Mouse (Mus musculus): ENCODE data around the gene Col13a1. TPM values are rescaled to one million over a fixed set of nuclear protein-coding genes. Genes with fewer than 3 reads are reported as not detected.

Col13a1 gene
- total RNA-seq (2015) (not detected in 2 replicates), total RNA-seq (2017) (not detected in 2 replicates)

- ATAC-seq (replicated peaks; ENCODE audit: poor library complexity) = no peak
Measured at GRCm38 (mm10) chr10:61978866-61979340, at the start of gene Col13a1. TSS of gene Col13a1 (minus strand) at chr10:61979108.

GRCm38 (mm10) chr10:62027699-62028098, 48.8 kb upstream of the Col13a1 start:
- no peak for ATAC-seq (replicated peaks; ENCODE audit: poor library complexity)

DNA sequence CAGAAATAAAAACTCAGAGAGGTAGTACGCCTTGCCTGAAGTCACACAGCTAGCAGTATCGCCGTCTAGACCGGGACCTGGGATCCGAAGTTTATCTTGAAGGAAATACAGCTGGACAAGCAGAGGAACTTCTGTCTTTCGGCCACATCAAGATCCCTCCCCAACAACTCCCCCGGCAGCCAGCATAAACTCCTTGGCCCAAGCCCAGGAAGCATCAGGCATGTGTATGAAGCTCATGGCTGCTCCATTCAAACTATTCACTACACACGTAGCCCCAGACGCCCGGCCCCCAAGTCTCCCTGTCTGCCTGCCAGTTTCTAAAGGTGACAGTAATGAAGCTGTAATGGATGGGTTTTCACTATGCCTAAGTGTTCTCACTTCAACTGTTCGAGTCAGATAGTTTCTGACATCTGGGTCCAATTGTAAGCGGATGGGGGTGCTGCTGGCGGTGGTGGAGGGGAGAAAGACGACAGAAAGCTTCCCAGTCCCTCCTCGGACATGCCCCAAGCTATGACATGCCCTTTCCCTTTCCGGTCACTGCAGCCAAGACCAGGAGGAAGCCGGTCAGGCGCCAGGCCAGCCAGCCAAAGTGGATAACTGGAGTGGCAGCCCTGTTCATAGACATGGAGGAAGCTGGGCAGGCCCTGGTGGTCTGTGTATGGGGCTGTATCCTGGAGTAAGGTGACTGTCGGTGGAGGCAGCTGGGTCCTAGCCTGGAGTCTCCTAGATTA, 45.1 kb upstream of the Col13a1 start:
- ATAC-seq (replicated peaks; ENCODE audit: poor library complexity) = no peak

- peak; percentile 29; the same call in 1 of the 2 replicates for ATAC-seq (replicated peaks; ENCODE audit: poor library complexity)
Measured at GRCm38 (mm10) chr10:62020068-62020620, 41.2 kb upstream of the Col13a1 start.

- no peak for ATAC-seq (replicated peaks; ENCODE audit: poor library complexity)
Measured at GRCm38 (mm10) chr10:62019386-62020067, 40.6 kb upstream of the Col13a1 start.

GRCm38 (mm10) chr10:62016947-62017346, 38.0 kb upstream of the Col13a1 start:
- ATAC-seq (replicated peaks; ENCODE audit: poor library complexity) = no peak

DNA sequence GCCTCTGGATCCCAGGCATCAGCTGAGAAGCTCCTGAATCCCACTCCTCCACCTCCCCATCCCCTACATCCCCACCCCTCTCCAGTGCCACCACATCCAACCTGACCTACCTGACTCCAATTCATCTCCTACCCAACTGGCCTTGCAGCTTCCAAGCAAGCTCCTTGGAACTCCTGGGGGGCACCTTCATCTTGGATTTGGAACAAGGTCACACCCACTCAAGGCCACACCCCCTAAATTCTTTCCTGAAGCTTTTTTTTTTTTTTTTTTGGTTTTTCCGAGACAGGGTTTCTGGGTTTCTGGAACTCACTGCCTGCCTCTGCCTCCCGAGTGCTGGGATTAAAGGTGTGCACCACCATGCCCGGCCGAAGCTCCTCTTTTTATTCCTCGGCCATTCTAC, 34.3 kb upstream of the Col13a1 start:
- ATAC-seq (replicated peaks; ENCODE audit: poor library complexity) = no peak

GRCm38 (mm10) chr10:62012371-62012770, 33.5 kb upstream of the Col13a1 start:
- ATAC-seq (replicated peaks; ENCODE audit: poor library complexity) = no peak

DNA sequence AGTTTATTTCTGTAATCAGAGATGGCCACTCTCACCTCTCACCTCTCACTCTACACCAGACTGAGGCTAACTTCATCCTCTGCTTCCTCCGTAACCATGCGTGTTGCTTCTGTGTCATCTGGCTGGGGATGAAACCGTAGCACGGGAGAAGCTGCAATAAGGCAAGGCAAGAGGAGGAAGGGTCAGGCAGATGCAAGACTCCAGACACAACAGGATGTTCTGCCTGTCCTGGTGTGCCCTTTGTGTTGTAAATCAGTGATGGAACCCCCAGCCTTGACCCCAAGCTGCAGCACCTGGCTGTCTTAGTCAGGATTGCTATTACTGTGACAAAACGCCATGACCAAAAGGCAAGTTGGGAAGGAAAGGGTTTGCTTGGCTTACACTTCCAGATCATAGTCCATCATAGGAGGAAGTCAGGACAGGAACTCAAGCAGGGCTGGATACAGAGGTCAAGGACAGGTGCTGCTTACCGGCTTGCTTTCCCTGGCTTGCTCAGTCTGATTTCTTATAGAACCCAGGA, 31.1 kb upstream of the Col13a1 start:
- ATAC-seq (replicated peaks; ENCODE audit: poor library complexity) = no peak

GRCm38 (mm10) chr10:62007958-62008357, 29.1 kb upstream of the Col13a1 start:
- ATAC-seq (replicated peaks; ENCODE audit: poor library complexity) = no peak

DNA sequence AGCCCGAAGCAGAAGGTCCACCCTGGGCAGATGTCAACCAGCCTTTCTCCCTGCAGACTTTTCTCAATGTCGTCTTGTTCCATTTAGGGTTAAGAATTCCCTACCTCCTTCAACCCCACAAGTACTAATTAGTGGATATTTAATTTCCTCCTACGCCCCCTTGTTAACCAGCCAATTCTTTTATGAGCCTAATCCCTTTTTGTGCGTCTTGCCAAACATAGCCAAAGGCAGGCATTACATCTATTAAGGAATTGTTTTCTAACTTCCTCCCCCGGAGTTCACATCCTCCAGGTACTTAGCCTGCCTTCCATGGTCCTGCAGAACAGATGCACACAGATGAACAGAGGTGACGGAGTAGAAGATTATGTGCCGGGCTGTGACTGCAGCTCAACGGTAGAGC, 27.5 kb upstream of the Col13a1 start:
- no peak for ATAC-seq (replicated peaks; ENCODE audit: poor library complexity)

DNA sequence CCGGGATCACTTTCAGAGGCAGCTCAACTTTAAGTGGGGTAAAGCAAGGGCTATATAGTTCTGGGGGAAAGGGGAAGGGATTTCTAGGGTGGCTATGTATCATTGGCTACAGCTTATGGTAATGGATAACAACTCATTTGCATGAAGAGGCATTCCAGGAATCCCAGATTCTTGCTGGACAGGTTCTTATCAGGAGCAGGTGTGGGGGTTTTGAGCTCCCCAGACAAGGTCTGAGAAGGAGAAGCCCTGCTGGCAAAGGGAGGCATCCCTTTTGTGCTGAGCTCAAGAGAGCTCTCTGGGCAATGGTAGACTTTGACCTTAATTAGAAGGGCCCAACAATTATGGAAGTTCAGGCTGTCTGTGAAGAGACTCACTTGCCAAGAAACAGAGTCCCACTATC, 21.3 kb upstream of the Col13a1 start:
- ATAC-seq (replicated peaks; ENCODE audit: poor library complexity) = no peak

DNA sequence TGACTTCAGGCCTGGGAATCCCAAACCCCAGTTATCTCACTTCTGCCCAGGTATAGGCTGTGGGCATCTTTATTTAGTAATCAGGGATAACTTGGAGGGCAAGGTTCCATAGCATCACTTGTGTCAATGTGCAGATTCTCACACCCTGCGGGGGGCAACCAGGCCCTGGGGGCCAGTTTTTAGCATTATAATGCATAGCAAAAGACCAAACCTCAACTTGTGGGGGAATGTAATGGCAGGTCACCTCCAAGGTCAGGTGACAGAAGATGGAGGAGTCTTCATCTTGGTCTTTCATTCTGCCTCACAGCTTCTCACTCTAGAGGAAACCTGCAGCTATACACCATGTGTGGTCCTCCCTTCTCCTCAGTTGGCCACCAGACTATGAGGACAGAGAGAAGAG, 20.9 kb upstream of the Col13a1 start:
- ATAC-seq (replicated peaks; ENCODE audit: poor library complexity) = no peak

- peak; percentile 42 for ATAC-seq (replicated peaks; ENCODE audit: poor library complexity)
Measured at GRCm38 (mm10) chr10:61991481-61992424, 12.8 kb upstream of the Col13a1 start.

GRCm38 (mm10) chr10:61980424-61980823, 1.5 kb upstream of the Col13a1 start:
- peak; percentile 82 for ATAC-seq (replicated peaks; ENCODE audit: poor library complexity)

- ATAC-seq (replicated peaks; ENCODE audit: poor library complexity) = no peak
Measured at GRCm38 (mm10) chr10:61978112-61978865, 619 bp downstream of the Col13a1 start.

DNA sequence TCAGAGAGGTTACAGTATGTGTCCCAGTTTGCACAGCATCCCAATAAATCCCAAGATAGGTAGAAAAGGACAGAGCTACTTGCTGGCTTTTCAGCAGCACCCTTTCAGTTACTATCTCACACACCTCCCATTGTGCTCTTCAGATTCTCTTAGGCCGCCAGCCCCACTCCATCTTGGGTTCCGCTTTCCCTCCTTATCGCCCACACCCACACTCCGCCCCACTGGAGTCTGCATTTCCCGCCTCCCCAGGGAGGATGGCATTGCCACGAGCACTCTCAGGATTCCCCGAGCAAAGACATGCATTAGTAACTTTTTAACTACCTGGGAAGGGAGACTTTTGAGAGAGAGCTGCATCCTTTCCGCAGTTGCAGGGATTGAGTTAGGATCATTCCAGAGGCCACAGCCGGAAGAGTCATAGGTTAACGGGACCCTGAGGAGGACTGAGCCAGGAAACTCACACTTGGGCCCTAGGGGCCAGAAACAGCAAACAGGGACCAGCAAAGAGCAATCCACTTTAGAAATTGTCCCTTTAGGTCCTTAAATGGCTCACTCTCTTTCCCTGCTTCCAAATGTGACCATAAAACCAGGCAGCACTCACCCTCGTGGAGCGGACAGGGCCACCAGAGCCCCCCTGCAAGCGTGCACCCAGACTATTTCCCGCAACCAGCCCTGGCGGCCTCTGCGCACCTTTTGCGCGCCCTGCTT, 1.4 kb downstream of the Col13a1 start:
- peak; percentile 35; the same call in 1 of the 2 replicates for ATAC-seq (replicated peaks; ENCODE audit: poor library complexity)

DNA sequence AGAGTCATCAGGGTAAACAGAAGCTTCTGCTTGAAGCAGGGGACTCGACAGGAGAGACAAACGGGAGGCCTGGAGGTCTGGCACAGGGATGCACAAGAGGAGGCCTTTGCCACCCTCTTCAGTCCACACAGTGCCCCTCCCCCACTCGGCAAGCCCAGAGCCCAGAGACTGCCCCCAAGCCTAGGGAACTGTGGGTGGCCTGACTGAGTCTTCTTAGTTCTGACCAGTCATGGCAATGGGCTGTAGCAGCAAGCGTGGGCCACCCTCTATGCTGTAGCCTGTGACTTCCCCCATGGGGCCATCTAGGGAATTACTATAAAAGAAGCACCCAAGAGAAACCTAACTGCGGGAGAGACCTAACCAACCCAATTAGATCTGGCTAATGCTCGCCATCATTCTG, 1.9 kb downstream of the Col13a1 start:
- ATAC-seq (replicated peaks; ENCODE audit: poor library complexity) = peak; percentile 35; the same call in 1 of the 2 replicates

DNA sequence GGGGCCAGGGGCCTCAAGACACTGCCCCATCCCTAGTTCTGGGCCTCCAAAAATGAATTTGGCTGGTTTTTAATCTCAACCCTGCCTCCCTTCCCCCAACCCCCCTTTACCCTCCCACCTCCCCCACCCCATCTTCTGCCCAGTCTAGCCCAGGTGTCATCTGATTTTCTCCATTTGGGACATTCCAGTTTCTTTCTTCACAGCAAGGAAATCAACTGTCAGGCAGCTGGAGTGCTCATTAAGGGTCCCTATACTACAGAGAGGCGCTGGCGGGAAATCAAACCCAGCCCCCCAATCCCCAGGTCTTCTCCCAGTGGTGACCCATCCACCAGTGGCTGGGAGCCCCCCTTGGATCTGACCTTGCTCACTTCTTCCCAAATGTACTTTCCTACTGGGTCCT, 4.3 kb downstream of the Col13a1 start:
- no peak for ATAC-seq (replicated peaks; ENCODE audit: poor library complexity)
